Mouse (Mus musculus): ENCODE measurements around the gene Atad3a. TPM values are rescaled to one million over a fixed set of nuclear protein-coding genes. Genes with fewer than 3 reads are reported as not detected.

Atad3a gene
- total and polyA plus RNA-seq, 3 experiments = 220 to 232 TPM; not detected in 1

GRCm38 (mm10) chr4:155696261-155697255, 64.3 kb downstream of the Atad3a start:
- Histone ChIP-seq H3K4me3 (ENCODE audit: control insufficient read depth in 1 of 2, insufficient read depth in 1 of 2, low read depth in 2 of 2, low read length in 2 of 2) (no peak overlapping the region), H3K27me3 (ENCODE audit: control insufficient read depth in 1 of 2, insufficient read depth in 2 of 2, low read length in 2 of 2) (peaks cover 0 to 5% of the 10 kb centered on the region in 2 experiments; a peak in 2 of 4 replicates), H3K36me3 (ENCODE audit: control insufficient read depth in 1 of 2, insufficient read depth in 2 of 2, low read length in 2 of 2) (peaks cover 0 to 2% of the 10 kb centered on the region in 2 experiments; a peak in 1 of 4 replicates), H3K79me2 (ENCODE audit: control insufficient read depth, insufficient read depth, low read length, poor library complexity) (no peaks in the 10 kb centered on the region; the same call in 1 of the 2 replicates), H3K9ac (ENCODE audit: control insufficient read depth, low read depth, low read length, poor library complexity, severe bottlenecking) (no peak overlapping the region), H3K27ac (ENCODE audit: control insufficient read depth, low read depth, low read length) (no peak overlapping the region), H3K4me1 (ENCODE audit: control insufficient read depth in 1 of 2, insufficient read depth in 2 of 2, low read length in 2 of 2) (peaks cover 0 to 9% of the 10 kb centered on the region in 2 experiments; a peak in 1 of 4 replicates), H3K9me3 (replicated peaks; ENCODE audit: insufficient read depth, low read length) (no peaks in the 10 kb centered on the region)
- peak; percentile 41 for DNase-seq (ENCODE audit: low read depth, low spot score)
- TF ChIP-seq NRF1 (IDR thresholded peaks at IDR 0.05; ENCODE audit: insufficient read depth, low read depth, low read length, poor library complexity, severe bottlenecking) (no peak), TBP (IDR thresholded peaks at IDR 0.05; ENCODE audit: low read depth, low read length) (no peak), MXI1 (IDR thresholded peaks at IDR 0.05; ENCODE audit: low read depth, low read length) (no peak), CHD2 (IDR thresholded peaks at IDR 0.05; ENCODE audit: low read length) (no peak), SMC3 (IDR thresholded peaks at IDR 0.05; ENCODE audit: low read depth, low read length) (no peak), UBTF (IDR thresholded peaks at IDR 0.05; ENCODE audit: borderline replicate concordance, insufficient read depth, low read depth, low read length) (no peak), POLR2A (IDR thresholded peaks at IDR 0.05; ENCODE audit: control insufficient read depth in 1 of 2, insufficient read depth in 1 of 2, low read depth in 1 of 2, low read length in 2 of 2, poor library complexity in 1 of 2) (no peak), TCF12 (IDR thresholded peaks at IDR 0.05; ENCODE audit: low read depth, low read length) (no peak), POLR2AphosphoS5 (IDR thresholded peaks at IDR 0.05; ENCODE audit: borderline replicate concordance, low read depth, low read length) (no peak), USF1 (IDR thresholded peaks at IDR 0.05; ENCODE audit: low read depth, low read length) (no peak), RAD21 (IDR thresholded peaks at IDR 0.05; ENCODE audit: low read depth, low read length) (no peak), KAT2A (conservative IDR thresholded peaks at IDR 0.05; ENCODE audit: low read depth, low read length) (no peak), MAFK (IDR thresholded peaks at IDR 0.05; ENCODE audit: borderline replicate concordance, low read depth, low read length) (no peak), TAL1 (IDR thresholded peaks at IDR 0.05; ENCODE audit: low read length) (no peak), NELFE (IDR thresholded peaks at IDR 0.05; ENCODE audit: low read depth, low read length) (no peak), BHLHE40 (IDR thresholded peaks at IDR 0.05; ENCODE audit: borderline replicate concordance, low read depth, low read length) (no peak)

GRCm38 (mm10) chr4:155695531-155696062, 65.3 kb downstream of the Atad3a start:
- Histone ChIP-seq H3K4me3 (ENCODE audit: control insufficient read depth in 1 of 2, insufficient read depth in 1 of 2, low read depth in 2 of 2, low read length in 2 of 2) (no peak overlapping the region), H3K27me3 (ENCODE audit: control insufficient read depth in 1 of 2, insufficient read depth in 2 of 2, low read length in 2 of 2) (peaks cover 0 to 5% of the 10 kb centered on the region in 2 experiments; a peak in 2 of 4 replicates), H3K9me3 (replicated peaks; ENCODE audit: insufficient read depth, low read length) (no peaks in the 10 kb centered on the region), H3K36me3 (ENCODE audit: control insufficient read depth in 1 of 2, insufficient read depth in 2 of 2, low read length in 2 of 2) (peaks cover 0 to 2% of the 10 kb centered on the region in 2 experiments; a peak in 1 of 4 replicates), H3K27ac (ENCODE audit: control insufficient read depth, low read depth, low read length) (no peak overlapping the region), H3K79me2 (ENCODE audit: control insufficient read depth, insufficient read depth, low read length, poor library complexity) (no peaks in the 10 kb centered on the region; the same call in 1 of the 2 replicates), H3K9ac (ENCODE audit: control insufficient read depth, low read depth, low read length, poor library complexity, severe bottlenecking) (no peak overlapping the region), H3K4me1 (ENCODE audit: control insufficient read depth in 1 of 2, insufficient read depth in 2 of 2, low read length in 2 of 2) (peaks cover 0 to 9% of the 10 kb centered on the region in 2 experiments; a peak in 1 of 4 replicates)
- TF ChIP-seq MYB (IDR thresholded peaks at IDR 0.05; ENCODE audit: low read depth, low read length) (no peak), POLR2AphosphoS5 (IDR thresholded peaks at IDR 0.05; ENCODE audit: borderline replicate concordance, low read depth, low read length) (no peak), HCFC1 (IDR thresholded peaks at IDR 0.05; ENCODE audit: low read depth, low read length) (no peak), ZC3H11A (IDR thresholded peaks at IDR 0.05; ENCODE audit: low read depth, low read length) (no peak), GATA1 (IDR thresholded peaks at IDR 0.05; ENCODE audit: low read depth, low read length) (no peak), JUND (IDR thresholded peaks at IDR 0.05; ENCODE audit: low read depth, low read length) (no peak), MAX (IDR thresholded peaks at IDR 0.05; ENCODE audit: low read length) (no peak), ZMIZ1 (IDR thresholded peaks at IDR 0.05; ENCODE audit: low read depth, low read length) (no peak), ELF1 (IDR thresholded peaks at IDR 0.05; ENCODE audit: low read depth, low read length) (no peak), TBP (IDR thresholded peaks at IDR 0.05; ENCODE audit: low read depth, low read length) (no peak), USF2 (IDR thresholded peaks at IDR 0.05; ENCODE audit: borderline replicate concordance in 1 of 2, insufficient read depth in 1 of 2, low read depth in 1 of 2, low read length in 2 of 2) (no peak), TCF12 (IDR thresholded peaks at IDR 0.05; ENCODE audit: low read depth, low read length) (no peak), E2F4 (IDR thresholded peaks at IDR 0.05; ENCODE audit: borderline replicate concordance, low read depth, low read length) (no peak), NRF1 (IDR thresholded peaks at IDR 0.05; ENCODE audit: insufficient read depth, low read depth, low read length, poor library complexity, severe bottlenecking) (no peak), POLR2AphosphoS2 (IDR thresholded peaks at IDR 0.05; ENCODE audit: low read length) (no peak), MEF2A (IDR thresholded peaks at IDR 0.05; ENCODE audit: extremely low read depth, insufficient replicate concordance, low read depth, low read length, poor library complexity, severe bottlenecking) (no peak)
- no peak for DNase-seq (ENCODE audit: low read depth, low spot score)

All from MEL (cell line).